Mouse (Mus musculus) thymus, postnatal 36 days (tissue): ENCODE measurements around the gene Mogs.

Experiments used
- DNase-seq, 2 experiments: peaks; one replicate each; pipeline ENCODE4 v3.0.0; 2022; ENCODE audit warnings: mixed read lengths in 2 of 2

Mogs gene

GRCm38 (mm10) chr6:83115011-83115671, at the start of gene Mogs:
Gene Mogs, plus strand, starts transcription at chr6:83115496.
- DNase-seq: peak; percentile 92 to 93

GRCm38 (mm10) chr6:83065995-83066394, 49.3 kb upstream of the Mogs start:
- peak; percentile 31 to 51 for DNase-seq

- DNase-seq: no peak
Measured at GRCm38 (mm10) chr6:83066441-83066840, 48.9 kb upstream of the Mogs start.

GRCm38 (mm10) chr6:83068221-83068620, 47.1 kb upstream of the Mogs start:
- DNase-seq: no peak

GRCm38 (mm10) chr6:83068706-83069487, 46.4 kb upstream of the Mogs start:
- no peak for DNase-seq

- no peak for DNase-seq
Measured at GRCm38 (mm10) chr6:83069488-83070246, 45.6 kb upstream of the Mogs start.

GRCm38 (mm10) chr6:83070247-83070310, 45.2 kb upstream of the Mogs start, which contains the start of gene Tlx2:
Gene Tlx2, minus strand, starts transcription at chr6:83070293.
- no peak for DNase-seq

- peak in 1 of 2 experiments; percentile 36 for DNase-seq
Measured at GRCm38 (mm10) chr6:83070311-83071219, 44.7 kb upstream of the Mogs start.

- DNase-seq: no peak
Measured at GRCm38 (mm10) chr6:83071220-83071619, 44.1 kb upstream of the Mogs start.

- DNase-seq: no peak
Measured at GRCm38 (mm10) chr6:83074979-83075378, 40.3 kb upstream of the Mogs start.

- DNase-seq: no peak
Measured at GRCm38 (mm10) chr6:83077630-83078323, 37.5 kb upstream of the Mogs start, which contains the start of gene Pcgf1. Gene Pcgf1, plus strand, starts transcription at chr6:83077869.

GRCm38 (mm10) chr6:83078324-83078858, 36.9 kb upstream of the Mogs start:
- peak; percentile 99 to 100 for DNase-seq

GRCm38 (mm10) chr6:83080210-83080609, 35.1 kb upstream of the Mogs start:
- no peak for DNase-seq

GRCm38 (mm10) chr6:83083497-83083896, 31.8 kb upstream of the Mogs start:
- no peak for DNase-seq

GRCm38 (mm10) chr6:83084477-83084876, 30.8 kb upstream of the Mogs start:
- no peak for DNase-seq

- peak; percentile 24 to 45 for DNase-seq
Measured at GRCm38 (mm10) chr6:83086121-83087035, 28.9 kb upstream of the Mogs start, which contains the start of gene Lbx2. Gene Lbx2, plus strand, starts transcription at chr6:83086367.

GRCm38 (mm10) chr6:83087205-83087925, 27.9 kb upstream of the Mogs start:
- DNase-seq: no peak

GRCm38 (mm10) chr6:83087926-83088260, 27.4 kb upstream of the Mogs start:
- DNase-seq: no peak

- DNase-seq: no peak
Measured at GRCm38 (mm10) chr6:83092416-83093127, 22.7 kb upstream of the Mogs start.

GRCm38 (mm10) chr6:83095968-83096367, 19.3 kb upstream of the Mogs start:
- DNase-seq: peak; percentile 47 to 68
